Mouse (Mus musculus) Muller cell, postnatal 12 days (primary cell): ENCODE measurements around the gene Xylt2.
"Not testable (repeated sequence)": the region's sequence is repeated elsewhere in the genome, so short reads cannot be mapped to it uniquely, and the experiment has no call there.

Experiments used
- DNase-seq: peaks from one replicate; pipeline ENCODE4 v3.0.0-alpha.2; 2015; ENCODE audit errors: inconsistent ontology term

Gene Xylt2

GRCm38 (mm10) chr11:94676754-94677606 is at the start of gene Xylt2:
Gene Xylt2 (minus strand): TSS chr11:94677515.
- peak; percentile 95 for DNase-seq

- DNase-seq: no peak
Measured at GRCm38 (mm10) chr11:94719216-94719615, 41.9 kb upstream of the Xylt2 start.

GRCm38 (mm10) chr11:94718113-94718909 is 41.0 kb upstream of the Xylt2 start:
- peak; percentile 13 for DNase-seq

GRCm38 (mm10) chr11:94717239-94717638 is 39.9 kb upstream of the Xylt2 start:
- DNase-seq: peak; percentile 8

GRCm38 (mm10) chr11:94716754-94717153 is 39.4 kb upstream of the Xylt2 start:
- peak; percentile 74 for DNase-seq

GRCm38 (mm10) chr11:94715622-94716021 is 38.3 kb upstream of the Xylt2 start:
- DNase-seq: no peak

- no peak for DNase-seq
Measured at GRCm38 (mm10) chr11:94713246-94713860, 36.0 kb upstream of the Xylt2 start.

GRCm38 (mm10) chr11:94704472-94704871 is 27.2 kb upstream of the Xylt2 start, which contains the start of gene Gm11541:
Gene Gm11541 (minus strand): TSS chr11:94704499.
- no peak for DNase-seq

GRCm38 (mm10) chr11:94704020-94704419 is 26.7 kb upstream of the Xylt2 start:
- DNase-seq: no peak

- no peak for DNase-seq
Measured at GRCm38 (mm10) chr11:94702216-94702610, 24.9 kb upstream of the Xylt2 start.

- DNase-seq: no peak
Measured at GRCm38 (mm10) chr11:94701401-94702215, 24.3 kb upstream of the Xylt2 start.

GRCm38 (mm10) chr11:94699399-94699798 is 22.1 kb upstream of the Xylt2 start:
- no peak for DNase-seq

GRCm38 (mm10) chr11:94697703-94698464 is 20.6 kb upstream of the Xylt2 start:
- DNase-seq: no peak

GRCm38 (mm10) chr11:94697140-94697539 is 19.8 kb upstream of the Xylt2 start:
- no peak for DNase-seq

GRCm38 (mm10) chr11:94695508-94695907 is 18.2 kb upstream of the Xylt2 start:
- no peak for DNase-seq

- not testable (repeated sequence) for DNase-seq
Measured at GRCm38 (mm10) chr11:94692502-94692901, 15.2 kb upstream of the Xylt2 start.

GRCm38 (mm10) chr11:94687178-94687577 is 9.9 kb upstream of the Xylt2 start:
- no peak for DNase-seq

GRCm38 (mm10) chr11:94682427-94682826 is 5.1 kb upstream of the Xylt2 start:
- no peak for DNase-seq

GRCm38 (mm10) chr11:94681640-94682039 is 4.3 kb upstream of the Xylt2 start:
- no peak for DNase-seq

- DNase-seq: no peak
Measured at GRCm38 (mm10) chr11:94680639-94681038, 3.3 kb upstream of the Xylt2 start.
